Mouse (Mus musculus) stomach, embryonic 16.5 days (tissue): ENCODE results near the gene Pnpla1. TPM values are rescaled to one million over a fixed set of nuclear protein-coding genes. Genes with fewer than 3 reads are reported as not detected.
A peak's percentile ranks its signal among the peaks of the same experiment; 100 is the strongest.
"Not testable (repeated sequence)": the region's sequence is repeated elsewhere in the genome, so short reads cannot be mapped to it uniquely, and the experiment has no call there.

Experiments used
- ATAC-seq: fragments of 200-750 bp; cut with Nextera tagmentation; 2 replicates; pipeline ENCODE4 v1.8.0; 2017; ENCODE audit warnings: moderate number of reproducible peaks, moderate TSS enrichment; ENCODE audit not compliant: insufficient read depth, low FRiP score
- H3K27ac ChIP-seq: fragments of 300-500 bp; sonication (generic); 2 replicates; pipeline ENCODE4 v1.5.1; 2014; ENCODE audit warnings: low read length
- H3K27me3 ChIP-seq: fragments of 300-500 bp; sonication (generic); 2 replicates; pipeline ENCODE4 v1.6.1; 2014; ENCODE audit warnings: low read length, control low read depth, mixed read lengths; ENCODE audit not compliant: control insufficient read depth, insufficient read depth
- H3K36me3 ChIP-seq: fragments of 300-500 bp; sonication (generic); 2 replicates; pipeline ENCODE4 v1.6.1; 2014; ENCODE audit warnings: low read length; ENCODE audit not compliant: control insufficient read depth, insufficient read depth
- H3K4me1 ChIP-seq: fragments of 300-500 bp; sonication (generic); 2 replicates; pipeline ENCODE4 v1.6.1; 2014; ENCODE audit warnings: low read length, control low read depth, mixed read lengths; ENCODE audit not compliant: control insufficient read depth, insufficient read depth
- H3K4me2 ChIP-seq: fragments of 300-500 bp; sonication (generic); 2 replicates; pipeline ENCODE4 v1.6.1; 2014; ENCODE audit warnings: low read depth, low read length, mixed read lengths
- H3K4me3 ChIP-seq: fragments of 300-500 bp; sonication (generic); replicated peaks from 2 replicates; pipeline ENCODE4 v1.5.1; 2014; ENCODE audit warnings: mild to moderate bottlenecking, low read length
- H3K9ac ChIP-seq: fragments of 300-500 bp; sonication (generic); 2 replicates; pipeline ENCODE4 v1.6.1; 2014; ENCODE audit warnings: low read length
- H3K9me3 ChIP-seq: fragments of 300-500 bp; sonication (generic); replicated peaks from 2 replicates; pipeline ENCODE4 v1.6.1; 2016; ENCODE audit warnings: low read length, control low read depth; ENCODE audit not compliant: control insufficient read depth
- WGBS: fragments of 180-500 bp; shearing (Covaris S2); extraction: QIAGEN DNeasy Blood & Tissue Kit; methylation state at CpG from one replicate; pipeline ENCODE4 v1.1.7; 2014; 5-methylcytosine and 5-hydroxymethylcytosine counted together
- polyA plus RNA-seq: library from polyadenylated mRNA; unstranded; fragments of >200 nt; fragmentation: Nextera tagmentation; extraction: Ambion mirVana; gene quantifications from 2 replicates; pipeline ENCODE4 v1.2.1, GENCODE M21; 2015

Pnpla1 gene
- polyA plus RNA-seq, 1 experiment from 2014 or later = 1.2 TPM

DNA sequence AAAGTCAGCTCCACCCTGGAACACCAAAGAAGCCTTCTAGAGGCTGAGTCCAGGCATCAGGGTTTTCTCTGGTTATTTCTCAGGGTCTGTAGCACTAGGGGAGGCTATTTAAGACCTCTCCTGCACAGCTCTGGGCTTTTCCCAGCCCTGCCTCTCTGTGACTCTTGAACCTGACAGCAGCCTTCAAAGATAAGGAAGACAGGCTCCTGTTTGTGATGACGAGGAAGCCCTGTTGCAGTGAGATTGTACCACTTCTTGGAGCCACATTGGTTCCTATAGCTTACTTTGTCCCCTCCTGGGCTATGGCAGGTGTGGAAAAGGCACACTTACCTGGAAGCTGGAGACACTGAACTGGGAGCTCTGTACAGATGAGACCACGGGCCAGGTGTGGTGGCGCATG, 25.3 kb upstream of the Pnpla1 start:
- Histone ChIP-seq H3K4me1 (no peaks in the 10 kb centered on the region), H3K36me3 (peaks cover 25% of the 10 kb centered on the region), H3K9ac (no peak overlapping the region), H3K27me3 (no peaks in the 10 kb centered on the region), H3K9me3 (no peaks in the 10 kb centered on the region), H3K4me3 (no peak overlapping the region), H3K27ac (no peak overlapping the region), H3K4me2 (no peak overlapping the region)
- WGBS = 83% methylated on average over 3 of the region's 3 CpGs
- ATAC-seq = no peak

DNA sequence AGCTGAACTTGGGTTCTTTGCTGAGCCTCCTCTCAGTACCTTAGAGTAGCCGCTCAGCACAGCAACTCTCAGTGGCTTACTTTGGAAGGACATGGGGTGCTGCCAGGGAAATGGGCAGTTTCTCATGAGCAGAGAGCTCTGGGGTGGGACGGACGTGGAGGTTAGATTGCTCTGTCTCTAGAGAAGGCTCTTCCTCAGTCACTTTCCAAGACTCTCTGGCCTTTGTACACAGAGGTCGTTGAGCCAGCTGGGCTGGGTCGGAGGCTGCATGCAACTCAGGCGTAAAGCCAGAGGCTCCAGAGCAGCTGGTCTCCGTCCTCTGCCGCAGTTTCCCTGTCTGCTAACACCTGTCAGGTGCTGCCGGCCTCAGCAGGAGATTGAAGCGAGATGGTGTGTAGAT, 23.5 kb upstream of the Pnpla1 start:
- H3K27ac ChIP-seq = no peak overlapping the region
- H3K27me3 ChIP-seq = no peaks in the 10 kb centered on the region
- no peak for ATAC-seq
- no peak overlapping the region for H3K9ac ChIP-seq
- no peaks in the 10 kb centered on the region for H3K9me3 ChIP-seq
- no peaks in the 10 kb centered on the region for H3K4me1 ChIP-seq
- no peak overlapping the region for H3K4me2 ChIP-seq
- no peak overlapping the region for H3K4me3 ChIP-seq
- 52% methylated on average over 10 of the region's 10 CpGs for WGBS
- H3K36me3 ChIP-seq = peaks cover 27% of the 10 kb centered on the region

DNA sequence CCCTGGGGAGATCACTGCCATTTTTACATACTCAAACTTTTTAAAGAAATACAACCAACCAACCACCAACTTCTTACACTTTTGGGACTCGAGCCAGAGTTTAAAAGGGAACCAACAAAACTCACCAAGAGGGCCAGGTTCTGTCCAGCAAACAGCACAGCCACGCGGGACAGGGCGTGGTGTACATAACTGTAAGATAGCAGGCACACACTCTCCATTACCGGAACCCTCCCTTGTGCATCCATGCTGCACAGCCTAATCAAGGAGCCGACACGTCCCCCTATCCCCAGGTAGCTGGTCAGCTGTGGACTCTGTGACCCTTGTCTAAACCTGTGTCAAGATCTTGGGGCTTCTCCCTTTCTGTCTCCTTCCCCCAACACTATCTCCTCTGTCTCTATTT, 20.4 kb upstream of the Pnpla1 start:
- Histone ChIP-seq H3K27ac (no peak overlapping the region), H3K27me3 (no peaks in the 10 kb centered on the region), H3K4me1 (no peaks in the 10 kb centered on the region), H3K4me2 (no peak overlapping the region), H3K36me3 (peaks cover 25% of the 10 kb centered on the region), H3K9ac (no peak overlapping the region), H3K4me3 (no peak overlapping the region), H3K9me3 (no peaks in the 10 kb centered on the region)
- ATAC-seq = no peak
- 90% methylated on average over 7 of the region's 7 CpGs for WGBS

DNA sequence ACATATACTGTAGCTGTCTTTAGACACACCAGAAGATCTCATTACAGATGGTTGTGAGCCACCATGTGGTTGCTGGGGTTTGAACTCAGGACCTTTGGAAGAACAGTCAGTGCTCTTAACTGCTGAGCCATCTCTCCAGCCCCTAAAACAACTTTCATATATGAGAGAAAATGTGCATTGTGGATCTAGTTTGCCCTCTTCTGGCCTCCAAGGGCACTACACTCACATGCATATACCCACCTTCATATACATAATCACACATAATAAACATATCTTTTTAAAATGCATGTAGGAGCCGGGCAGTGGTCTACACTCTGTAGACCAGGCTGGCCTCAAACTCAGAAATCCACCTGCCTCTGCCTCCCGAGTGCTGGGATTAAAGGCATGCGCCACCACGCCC, 16.3 kb upstream of the Pnpla1 start:
- 94% methylated on average over 4 of the region's 4 CpGs for WGBS
- not testable (repeated sequence) for H3K27ac ChIP-seq, H3K27me3 ChIP-seq, H3K4me3 ChIP-seq, H3K9me3 ChIP-seq, H3K4me2 ChIP-seq, H3K9ac ChIP-seq, ATAC-seq, H3K4me1 ChIP-seq
- H3K36me3 ChIP-seq = peaks cover 21% of the 10 kb centered on the region

DNA sequence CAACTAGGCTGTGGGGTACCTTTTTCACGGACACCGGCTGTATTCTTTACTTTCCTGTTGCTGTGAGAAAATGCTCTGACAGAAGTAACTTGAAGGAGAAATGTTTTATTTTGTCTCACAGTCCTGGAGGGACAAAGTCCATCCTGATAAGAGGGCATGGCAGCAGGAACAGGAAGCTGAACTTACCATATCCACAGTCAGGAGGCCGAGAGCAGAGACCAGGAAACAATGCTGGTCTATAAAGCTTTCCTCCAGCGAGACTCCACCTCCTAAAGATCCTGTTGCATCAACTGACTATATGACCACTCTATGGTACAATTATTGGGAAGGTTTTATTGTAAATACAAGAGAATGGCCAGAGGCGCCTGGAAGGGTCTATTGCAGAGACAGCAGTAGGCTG, 14.5 kb upstream of the Pnpla1 start:
- Histone ChIP-seq H3K27ac (no peak overlapping the region), H3K9me3 (no peaks in the 10 kb centered on the region), H3K9ac (no peak overlapping the region), H3K4me1 (0 out of 2 replicates have a peak, but pooled peaks cover 6% of the 10 kb centered on the region), H3K27me3 (no peaks in the 10 kb centered on the region), H3K36me3 (peaks cover 8% of the 10 kb centered on the region), H3K4me3 (no peak overlapping the region), H3K4me2 (no peak overlapping the region)
- WGBS = 73% methylated on average over 5 of the region's 5 CpGs
- no peak for ATAC-seq

DNA sequence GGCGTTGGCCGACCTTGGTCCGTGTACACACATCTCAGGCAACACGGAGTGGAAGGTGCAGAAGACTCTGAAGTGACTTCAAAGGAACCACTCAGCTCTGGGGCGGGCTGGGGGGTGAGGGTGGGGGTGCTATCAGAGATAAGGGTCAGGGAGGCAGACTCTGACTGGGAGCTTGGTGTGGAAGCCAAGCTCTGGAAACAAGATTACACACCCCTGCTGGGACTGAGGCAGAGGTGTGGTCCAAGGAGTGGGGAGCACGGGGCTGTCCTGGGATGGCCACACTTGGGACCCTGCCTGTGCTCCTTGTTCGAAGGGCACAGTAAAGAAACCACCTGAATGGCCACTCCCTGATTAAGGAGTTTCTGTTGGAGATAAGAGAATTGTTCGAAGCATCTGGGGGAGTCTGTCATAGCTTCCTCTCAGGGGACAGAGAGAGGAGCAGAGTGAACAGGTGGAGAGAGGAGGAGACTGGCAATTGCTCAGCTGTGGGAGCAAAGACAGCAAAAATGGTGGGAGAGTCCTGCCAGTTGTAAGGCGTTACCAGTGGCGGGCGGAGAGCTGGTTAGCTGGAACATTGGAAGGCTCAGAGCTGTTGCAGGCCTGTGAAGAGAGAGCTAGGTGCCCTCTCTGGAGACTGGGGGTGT, 11.1 kb upstream of the Pnpla1 start:
- Histone ChIP-seq H3K36me3 (no peaks in the 10 kb centered on the region), H3K27me3 (no peaks in the 10 kb centered on the region), H3K27ac (peak overlapping the region; percentile 69), H3K9ac (no peak overlapping the region), H3K4me2 (no peak overlapping the region), H3K4me1 (0 out of 2 replicates have a peak, but pooled peaks cover 6% of the 10 kb centered on the region), H3K9me3 (0 out of 2 replicates have a peak, but pooled peaks cover 2% of the 10 kb centered on the region), H3K4me3 (no peak overlapping the region)
- 32% methylated on average over 11 of the region's 11 CpGs for WGBS
- ATAC-seq = peak; percentile 60

DNA sequence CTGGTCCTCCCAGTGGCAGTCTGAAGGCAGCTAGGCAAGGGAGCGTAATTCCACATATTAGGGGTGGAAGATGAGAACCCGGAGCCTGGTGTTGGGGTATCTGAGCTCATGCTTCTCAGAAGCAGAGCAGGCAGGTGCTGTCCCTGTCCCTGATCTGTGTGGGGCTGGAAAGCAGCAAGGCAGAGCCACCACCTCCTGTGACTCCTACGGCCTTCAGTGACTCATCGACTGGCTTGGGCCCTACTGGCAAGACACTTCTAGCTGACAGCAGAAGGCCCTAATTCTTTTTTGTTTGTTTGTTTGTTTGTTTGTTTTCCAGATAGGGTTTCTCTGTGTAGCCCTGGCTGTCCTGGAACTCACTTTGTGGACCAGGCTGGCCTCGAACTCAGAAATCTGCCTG, 7.7 kb upstream of the Pnpla1 start:
- Histone ChIP-seq H3K4me3 (no peak overlapping the region), H3K4me2 (no peak overlapping the region), H3K27ac (no peak overlapping the region), H3K27me3 (no peaks in the 10 kb centered on the region), H3K36me3 (no peaks in the 10 kb centered on the region), H3K9me3 (0 out of 2 replicates have a peak, but pooled peaks cover 2% of the 10 kb centered on the region), H3K9ac (no peak overlapping the region), H3K4me1 (0 out of 2 replicates have a peak, but pooled peaks cover 6% of the 10 kb centered on the region)
- 87% methylated on average over 5 of the region's 5 CpGs for WGBS
- no peak for ATAC-seq

DNA sequence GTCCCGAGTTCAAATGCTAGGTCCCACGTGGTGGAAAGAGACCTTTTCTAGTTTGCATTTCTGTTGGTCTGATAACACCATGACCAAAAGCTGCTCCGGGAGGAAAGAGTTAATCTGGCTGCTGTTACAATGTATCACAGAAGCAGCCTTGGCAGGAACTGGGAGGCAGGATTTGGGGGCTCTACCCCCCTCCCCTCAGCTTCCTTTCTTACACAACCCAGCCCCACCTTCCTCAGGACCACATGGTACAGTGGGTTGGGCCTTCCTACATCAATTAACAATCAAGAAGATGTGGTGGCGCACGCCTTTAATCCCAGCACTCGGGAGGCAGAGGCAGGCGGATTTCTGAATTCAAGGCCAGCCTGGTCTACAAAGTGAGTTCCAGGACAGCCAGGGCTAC, 3.8 kb upstream of the Pnpla1 start:
- 84% methylated on average over 7 of the region's 7 CpGs for WGBS
- H3K4me3 ChIP-seq = no peak overlapping the region
- H3K4me1 ChIP-seq = no peaks in the 10 kb centered on the region
- H3K27ac ChIP-seq = no peak overlapping the region
- no peaks in the 10 kb centered on the region for H3K36me3 ChIP-seq
- no peak overlapping the region for H3K9ac ChIP-seq
- H3K27me3 ChIP-seq = no peaks in the 10 kb centered on the region
- 0 out of 2 replicates have a peak, but pooled peaks cover 2% of the 10 kb centered on the region for H3K9me3 ChIP-seq
- no peak for ATAC-seq
- no peak overlapping the region for H3K4me2 ChIP-seq

DNA sequence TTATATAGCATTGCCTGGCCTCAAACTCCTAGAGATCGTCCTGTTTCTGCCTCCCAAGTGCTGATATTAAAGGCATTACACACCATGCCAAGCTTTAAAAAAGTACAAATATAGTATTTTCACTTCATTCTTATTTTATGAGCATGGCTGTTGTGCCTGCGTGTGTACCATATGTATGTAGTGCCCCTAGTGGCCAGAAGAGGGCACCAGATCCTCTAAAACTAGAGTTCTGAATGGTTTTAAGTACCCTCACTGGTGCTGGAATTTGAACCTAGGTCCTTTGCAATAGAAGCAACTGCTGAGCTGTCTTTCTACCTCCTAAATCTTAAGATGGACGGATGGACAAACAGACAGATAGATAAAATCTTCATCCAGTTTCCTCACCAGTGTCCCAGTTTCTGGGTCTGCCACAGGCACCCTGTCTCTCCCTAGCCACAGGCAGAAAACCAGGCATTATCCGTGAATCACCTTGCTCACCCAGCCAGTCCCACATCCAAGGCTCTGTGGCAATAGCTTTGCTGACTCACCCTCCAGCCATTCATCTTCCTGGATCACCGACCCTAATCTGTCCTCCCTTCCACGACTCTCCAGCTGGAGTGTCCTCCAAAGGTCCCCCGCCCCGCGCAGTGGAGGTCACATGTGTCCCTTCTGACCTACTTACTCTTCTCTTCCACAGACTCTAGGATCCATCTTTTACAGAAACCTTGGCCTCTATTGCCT, 2.9 kb upstream of the Pnpla1 start:
- H3K4me1 ChIP-seq = no peaks in the 10 kb centered on the region
- H3K9ac ChIP-seq = no peak overlapping the region
- peak overlapping the region; percentile 29; the same call in 1 of the 2 replicates for H3K27ac ChIP-seq
- no peaks in the 10 kb centered on the region for H3K36me3 ChIP-seq
- 62% methylated on average over 9 of the region's 9 CpGs for WGBS
- no peaks in the 10 kb centered on the region for H3K27me3 ChIP-seq
- no peak for ATAC-seq
- H3K9me3 ChIP-seq = 0 out of 2 replicates have a peak, but pooled peaks cover 2% of the 10 kb centered on the region
- no peak overlapping the region for H3K4me3 ChIP-seq
- no peak overlapping the region for H3K4me2 ChIP-seq
